Mouse (Mus musculus) neural tube, embryonic 15.5 days (tissue): ENCODE results near the gene Dlg2. TPM values are rescaled to one million over a fixed set of nuclear protein-coding genes. Genes with fewer than 3 reads are reported as not detected.

Experiments
- ATAC-seq: fragments of 200-750 bp; cut with Nextera tagmentation; 2 replicates; pipeline ENCODE4 v1.8.0; 2017; ENCODE audit warnings: mild to moderate bottlenecking, moderate TSS enrichment, moderate library complexity; ENCODE audit not compliant: low FRiP score
- H3K27ac ChIP-seq: fragments of 300-500 bp; sonication (generic); replicated peaks from 2 replicates; pipeline ENCODE4 v1.5.1; 2015; ENCODE audit warnings: mild to moderate bottlenecking, inconsistent platforms
- H3K27me3 ChIP-seq: fragments of 300-500 bp; sonication (generic); replicated peaks from 2 replicates; pipeline ENCODE4 v1.6.1; 2015; ENCODE audit warnings: inconsistent platforms
- H3K36me3 ChIP-seq: fragments of 300-500 bp; sonication (generic); 2 replicates; pipeline ENCODE4 v1.6.1; 2015; ENCODE audit warnings: inconsistent platforms
- H3K4me1 ChIP-seq: fragments of 300-500 bp; sonication (generic); 2 replicates; pipeline ENCODE4 v1.6.1; 2015; ENCODE audit warnings: inconsistent platforms
- H3K4me2 ChIP-seq: fragments of 300-500 bp; sonication (generic); 2 replicates; pipeline ENCODE4 v1.6.1; 2015; ENCODE audit warnings: inconsistent platforms, mild to moderate bottlenecking, moderate library complexity
- H3K4me3 ChIP-seq: fragments of 300-500 bp; sonication (generic); replicated peaks from 2 replicates; pipeline ENCODE4 v1.5.1; 2015; ENCODE audit warnings: mild to moderate bottlenecking, inconsistent platforms
- H3K9ac ChIP-seq: fragments of 300-500 bp; sonication (generic); replicated peaks from 2 replicates; pipeline ENCODE4 v1.6.1; 2015; ENCODE audit warnings: mild to moderate bottlenecking, inconsistent platforms
- H3K9me3 ChIP-seq: fragments of 300-500 bp; sonication (generic); replicated peaks from 2 replicates; pipeline ENCODE4 v1.6.1; 2016; ENCODE audit warnings: inconsistent platforms
- WGBS: fragments of 180-500 bp; shearing (Covaris S2); methylation state at CpG from one replicate; pipeline ENCODE4 v1.1.7; 2015; ENCODE audit warnings: mixed read lengths; 5-methylcytosine and 5-hydroxymethylcytosine counted together
- polyA plus RNA-seq: library from polyadenylated mRNA; unstranded; fragments of >200 nt; fragmentation: Nextera tagmentation; extraction: Ambion mirVana; gene quantifications from 2 replicates; pipeline ENCODE4 v1.2.1, GENCODE M21; 2015

Dlg2 gene
- polyA plus RNA-seq, 1 experiment from 2014 or later = 29.9 TPM

DNA sequence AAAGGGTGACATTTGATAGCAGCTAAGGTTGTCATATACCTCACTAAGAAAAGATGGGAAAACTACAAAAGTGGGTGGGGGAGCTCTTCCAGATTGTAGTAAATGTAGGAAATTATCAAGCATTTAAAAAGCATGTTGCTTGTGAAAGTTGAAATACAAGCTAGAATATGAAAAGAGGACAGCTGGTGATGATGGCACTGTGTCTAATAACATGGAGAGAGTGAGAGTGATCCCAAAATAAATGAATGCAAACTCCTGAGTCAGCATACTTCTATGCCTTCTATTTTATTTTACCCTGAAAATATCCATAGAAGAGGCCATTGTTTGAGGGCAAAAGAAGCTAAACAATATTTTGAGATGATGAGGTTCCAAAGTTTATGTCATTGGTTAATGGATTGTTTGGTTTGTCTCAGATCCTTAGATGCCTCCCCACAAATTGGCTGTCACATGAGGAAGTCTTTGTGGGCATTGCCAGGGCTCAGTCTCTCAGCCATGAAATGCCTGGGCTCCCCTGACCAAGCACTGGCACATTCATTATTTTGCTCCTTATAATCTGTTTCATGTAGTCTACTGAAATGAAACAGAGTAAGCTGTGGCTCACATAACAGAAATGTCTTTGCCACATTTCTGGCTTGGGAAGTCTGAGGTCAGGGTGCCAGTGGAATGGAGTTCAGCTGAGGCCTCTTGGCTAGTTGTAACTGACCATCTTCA is 1276.8 kb downstream of the Dlg2 start:
- ATAC-seq = no peak
- no peaks in the 10 kb centered on the region for H3K9me3 ChIP-seq
- no peaks in the 10 kb centered on the region for H3K27me3 ChIP-seq
- no peaks in the 10 kb centered on the region for H3K36me3 ChIP-seq
- no peak overlapping the region for H3K27ac ChIP-seq
- no peaks in the 10 kb centered on the region for H3K4me1 ChIP-seq
- no peak overlapping the region for H3K4me3 ChIP-seq
- no peak overlapping the region for H3K9ac ChIP-seq
- H3K4me2 ChIP-seq = no peak overlapping the region

DNA sequence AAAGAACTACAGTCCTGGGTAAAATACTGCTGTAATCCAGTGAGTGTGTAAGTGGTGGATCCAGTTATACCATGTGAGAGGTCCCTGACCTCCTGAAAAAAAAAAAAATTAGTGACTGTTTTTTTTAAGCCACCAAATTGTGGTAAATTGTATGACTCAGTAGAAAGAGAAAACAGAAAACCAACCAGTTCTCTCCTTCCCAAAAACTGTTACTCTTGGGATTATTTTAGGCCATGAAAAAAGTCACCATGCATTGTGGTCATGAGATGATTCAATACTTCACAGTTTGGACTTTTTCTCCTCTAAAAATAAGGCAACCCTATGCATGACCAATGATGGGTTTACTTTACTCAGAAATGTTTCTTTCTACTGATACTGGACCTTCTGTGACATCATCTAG is 1291.2 kb downstream of the Dlg2 start:
- Histone ChIP-seq H3K27ac (no peak overlapping the region), H3K4me3 (no peak overlapping the region), H3K36me3 (no peaks in the 10 kb centered on the region), H3K4me2 (no peak overlapping the region), H3K4me1 (no peaks in the 10 kb centered on the region), H3K9ac (no peak overlapping the region), H3K27me3 (no peaks in the 10 kb centered on the region), H3K9me3 (no peaks in the 10 kb centered on the region)
- no peak for ATAC-seq

DNA sequence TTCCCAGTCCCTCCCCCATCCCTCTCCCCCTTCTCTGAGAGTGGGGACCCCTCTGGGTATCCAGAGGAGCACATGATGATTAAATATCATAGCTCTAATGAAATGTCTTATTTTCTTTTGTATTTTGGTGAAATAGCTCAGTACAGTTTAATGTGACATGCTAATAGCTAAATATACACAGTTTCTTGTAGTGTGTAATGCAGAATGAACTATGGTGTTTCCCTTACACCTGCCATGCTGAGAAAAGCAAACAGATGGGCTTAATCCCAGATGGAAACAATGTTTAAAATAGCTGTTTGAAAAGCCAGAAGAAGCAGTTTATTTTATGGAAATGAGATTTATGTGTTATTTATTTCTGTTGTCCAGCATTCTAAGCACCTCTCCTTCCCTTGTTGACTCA is 1302.2 kb downstream of the Dlg2 start:
- ATAC-seq = no peak

DNA sequence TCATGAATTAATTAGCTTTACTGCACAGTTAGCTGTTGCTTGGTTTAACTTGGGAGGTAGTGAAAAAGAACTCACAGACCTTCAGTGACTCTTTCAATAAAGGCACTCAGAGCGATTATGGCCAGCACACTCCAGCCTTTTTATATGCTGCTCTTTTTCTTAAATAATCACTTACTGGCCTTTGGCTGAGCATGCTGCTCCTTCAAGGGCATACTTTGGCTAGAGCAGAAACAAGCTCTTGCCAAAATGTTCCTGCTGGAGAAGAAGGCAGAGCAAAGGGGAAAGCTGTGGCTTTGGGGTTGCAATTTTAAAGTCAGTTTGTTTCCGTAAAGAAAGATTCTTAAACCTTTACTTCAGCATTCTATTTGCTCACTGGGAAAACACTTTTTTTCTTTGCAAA is 1308.1 kb downstream of the Dlg2 start:
- Histone ChIP-seq H3K4me3 (no peak overlapping the region), H3K27ac (no peak overlapping the region), H3K9ac (no peak overlapping the region), H3K4me1 (peaks cover 12% of the 10 kb centered on the region), H3K27me3 (no peaks in the 10 kb centered on the region), H3K9me3 (no peaks in the 10 kb centered on the region), H3K4me2 (no peak overlapping the region), H3K36me3 (no peaks in the 10 kb centered on the region)
- WGBS = 84% methylated on average over 2 of the region's 2 CpGs
- no peak for ATAC-seq

More for the DNA sequence above, 1302.2 kb downstream of the Dlg2 start:
- no peak overlapping the region for H3K9ac ChIP-seq
- no peaks in the 10 kb centered on the region for H3K9me3 ChIP-seq
- no peaks in the 10 kb centered on the region for H3K27me3 ChIP-seq
- no peak overlapping the region for H3K27ac ChIP-seq
- H3K36me3 ChIP-seq = no peaks in the 10 kb centered on the region
- H3K4me3 ChIP-seq = no peak overlapping the region
- H3K4me2 ChIP-seq = no peak overlapping the region
- H3K4me1 ChIP-seq = no peaks in the 10 kb centered on the region

- Histone ChIP-seq H3K4me2 (no peak overlapping the region), H3K4me1 (peaks cover 12% of the 10 kb centered on the region), H3K27ac (no peak overlapping the region), H3K4me3 (no peak overlapping the region), H3K27me3 (no peaks in the 10 kb centered on the region), H3K9ac (no peak overlapping the region), H3K9me3 (no peaks in the 10 kb centered on the region), H3K36me3 (no peaks in the 10 kb centered on the region)
- 70% methylated on average over 5 of the region's 5 CpGs for WGBS
- ATAC-seq = no peak
Measured at GRCm38 (mm10) chr7:91785445-91785844, 1309.0 kb downstream of the Dlg2 start.

DNA sequence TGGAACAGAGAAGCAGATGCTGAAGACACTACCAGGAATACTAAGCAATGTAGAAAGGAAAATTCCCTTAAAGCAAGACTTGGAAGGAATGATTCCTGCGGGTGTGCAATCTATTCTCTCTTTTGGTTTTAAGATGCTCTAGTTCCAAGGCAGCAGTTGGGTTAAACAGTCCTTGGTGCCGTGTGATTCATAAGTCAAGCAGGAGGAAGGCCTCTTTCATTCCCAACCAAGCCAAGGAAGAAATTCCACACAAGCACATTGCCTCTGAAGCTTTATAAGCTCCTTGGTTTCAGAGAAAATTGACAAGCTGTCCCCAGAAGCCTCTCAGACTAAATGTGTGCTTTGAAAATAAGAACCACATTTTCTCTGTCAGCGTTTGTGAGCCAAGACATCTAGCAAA is 1309.4 kb downstream of the Dlg2 start:
- peaks cover 12% of the 10 kb centered on the region for H3K4me1 ChIP-seq
- H3K4me3 ChIP-seq = no peak overlapping the region
- H3K36me3 ChIP-seq = no peaks in the 10 kb centered on the region
- H3K4me2 ChIP-seq = no peak overlapping the region
- no peaks in the 10 kb centered on the region for H3K27me3 ChIP-seq
- no peak for ATAC-seq
- H3K9ac ChIP-seq = no peak overlapping the region
- no peaks in the 10 kb centered on the region for H3K9me3 ChIP-seq
- WGBS = 70% methylated on average over 3 of the region's 3 CpGs
- no peak overlapping the region for H3K27ac ChIP-seq

- 64% methylated on average over 4 of the region's 4 CpGs for whole genome bisulfite sequencing
- H3K9ac ChIP-seq = no peak overlapping the region
- no peaks in the 10 kb centered on the region for H3K36me3 ChIP-seq
- no peak; the same call in none of the 2 replicates for ATAC-seq
- peaks cover under 1% of the 10 kb centered on the region; the same call in 1 of the 2 replicates for H3K4me1 ChIP-seq
- no peak overlapping the region; the same call in 1 of the 2 replicates for H3K27ac ChIP-seq
- no peaks in the 10 kb centered on the region for H3K27me3 ChIP-seq
- no peak overlapping the region for H3K4me3 ChIP-seq
- H3K4me2 ChIP-seq = no peak overlapping the region
- H3K9me3 ChIP-seq = no peaks in the 10 kb centered on the region
Measured at GRCm38 (mm10) chr7:91790949-91791564, 1314.6 kb downstream of the Dlg2 start.

- H3K9ac ChIP-seq = no peak overlapping the region
- no peaks in the 10 kb centered on the region for H3K4me1 ChIP-seq
- H3K27ac ChIP-seq = 0 out of 2 replicates have a peak overlapping the region, but pooled peaks have one; percentile 6
- no peaks in the 10 kb centered on the region for H3K36me3 ChIP-seq
- WGBS = 31% methylated on average over 4 of the region's 4 CpGs
- no peaks in the 10 kb centered on the region for H3K9me3 ChIP-seq
- H3K27me3 ChIP-seq = no peaks in the 10 kb centered on the region
- H3K4me2 ChIP-seq = no peak overlapping the region
- no peak; the same call in 1 of the 2 replicates for ATAC-seq
- H3K4me3 ChIP-seq = no peak overlapping the region
Measured at GRCm38 (mm10) chr7:91806632-91807031, 1330.2 kb downstream of the Dlg2 start.

- Histone ChIP-seq H3K9ac (no peak overlapping the region), H3K27ac (no peak overlapping the region), H3K9me3 (no peaks in the 10 kb centered on the region), H3K27me3 (no peaks in the 10 kb centered on the region), H3K4me3 (no peak overlapping the region), H3K4me2 (no peak overlapping the region), H3K4me1 (no peaks in the 10 kb centered on the region), H3K36me3 (no peaks in the 10 kb centered on the region)
- 23% methylated on average over 2 of the region's 2 CpGs for WGBS
- no peak for ATAC-seq
Measured at GRCm38 (mm10) chr7:91810774-91811173, 1334.3 kb downstream of the Dlg2 start.

GRCm38 (mm10) chr7:91818004-91818403 is 1341.5 kb downstream of the Dlg2 start:
- ATAC-seq = no peak
- H3K4me2 ChIP-seq = no peak overlapping the region

GRCm38 (mm10) chr7:91832207-91832606 is 1355.7 kb downstream of the Dlg2 start:
- 81% methylated on average over 5 of the region's 5 CpGs for WGBS

More at GRCm38 (mm10) chr7:91818004-91818403, 1341.5 kb downstream of the Dlg2 start:
- Histone ChIP-seq H3K4me3 (no peak overlapping the region), H3K4me1 (no peaks in the 10 kb centered on the region), H3K9me3 (no peaks in the 10 kb centered on the region), H3K27me3 (no peaks in the 10 kb centered on the region), H3K27ac (no peak overlapping the region), H3K36me3 (no peaks in the 10 kb centered on the region), H3K9ac (no peak overlapping the region)
- 76% methylated on average over 1 of the region's 1 CpGs for WGBS

GRCm38 (mm10) chr7:91845723-91846122 is 1369.3 kb downstream of the Dlg2 start:
- no peak for ATAC-seq
- Histone ChIP-seq H3K36me3 (no peaks in the 10 kb centered on the region), H3K27ac (no peak overlapping the region), H3K4me3 (no peak overlapping the region), H3K27me3 (no peaks in the 10 kb centered on the region), H3K9ac (no peak overlapping the region), H3K4me2 (no peak overlapping the region), H3K9me3 (no peaks in the 10 kb centered on the region), H3K4me1 (no peaks in the 10 kb centered on the region)
- WGBS = 78% methylated on average over 1 of the region's 1 CpGs

More at GRCm38 (mm10) chr7:91832207-91832606, 1355.7 kb downstream of the Dlg2 start:
- H3K9me3 ChIP-seq = no peaks in the 10 kb centered on the region
- no peak overlapping the region for H3K4me3 ChIP-seq
- no peak overlapping the region for H3K9ac ChIP-seq
- no peak overlapping the region for H3K4me2 ChIP-seq
- no peaks in the 10 kb centered on the region for H3K4me1 ChIP-seq
- H3K27me3 ChIP-seq = no peaks in the 10 kb centered on the region
- no peak overlapping the region for H3K27ac ChIP-seq
- ATAC-seq = no peak
- H3K36me3 ChIP-seq = no peaks in the 10 kb centered on the region
